Mouse (Mus musculus): ENCODE results near the gene Rgs9bp. TPM values are rescaled to one million over a fixed set of nuclear protein-coding genes. Genes with fewer than 3 reads are reported as not detected.

The Rgs9bp gene
- 0.04 and 0.14 TPM in 2 replicates for polyA plus RNA-seq (2016; fragmentation: Nextera tagmentation; extraction: Ambion mirVana)

DNA sequence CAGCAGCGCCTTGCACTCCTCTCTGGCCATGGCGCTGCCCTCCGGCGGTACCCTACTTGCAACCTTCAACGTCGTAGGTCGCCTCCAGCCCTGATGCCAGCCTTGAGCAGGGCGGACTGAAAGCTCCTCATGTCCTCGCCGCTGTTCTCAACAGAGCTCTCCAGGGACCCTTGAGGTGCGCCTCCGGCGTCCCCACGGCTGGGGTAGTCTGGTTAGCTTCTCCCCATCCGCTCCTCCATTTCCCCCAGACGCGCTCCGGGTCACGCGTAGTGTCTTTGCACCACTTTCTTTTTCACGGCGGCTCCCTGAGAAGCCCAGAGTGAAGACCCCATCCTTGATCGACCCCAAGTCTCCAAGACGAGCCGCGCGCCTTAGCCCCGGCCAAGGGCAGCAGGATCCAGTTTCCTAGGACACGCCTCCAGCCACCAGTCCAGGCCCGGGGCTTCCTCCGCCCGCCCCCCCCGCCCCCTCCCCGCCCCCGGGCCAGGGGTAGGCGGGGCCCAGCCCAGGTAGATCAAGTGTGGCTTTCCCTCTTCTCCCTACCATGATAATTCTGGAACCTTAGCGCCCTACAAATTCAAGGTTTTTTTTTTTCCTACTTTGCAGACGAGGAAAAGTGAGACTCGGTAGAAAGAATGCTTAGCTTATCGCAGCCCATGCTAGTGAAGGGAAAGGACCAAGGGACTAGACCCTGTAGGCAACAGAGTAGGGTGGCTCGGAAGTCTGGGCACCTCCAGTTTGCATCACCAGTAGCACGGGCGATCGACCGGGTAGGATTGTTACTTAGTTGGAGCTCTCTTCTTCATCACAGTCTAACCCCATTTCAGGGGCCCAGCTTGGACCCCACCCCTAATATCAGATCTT, at the start of gene Rgs9bp:
Gene Rgs9bp, minus strand, starts transcription at position 392 of the 864 bp plus-strand sequence.
- H3K4me3 ChIP-seq (replicated peaks): peak within 1 kb of the TSS; percentile 72
- peak within 1 kb of the TSS; percentile 99 for H3K4me2 ChIP-seq
- H3K9me3 ChIP-seq: no peaks in the 10 kb centered on the region
- H3K4me1 ChIP-seq: peaks cover 26% of the 10 kb centered on the region
- H3K27ac ChIP-seq: peak within 1 kb of the TSS; percentile 70; the same call in 1 of the 2 replicates
- peaks cover 41% of the 10 kb centered on the region for H3K27me3 ChIP-seq
- H3K9ac ChIP-seq: peak within 1 kb of the TSS; percentile 75
- ATAC-seq (ENCODE audit: low FRiP score): peak; percentile 61
- H3K36me3 ChIP-seq (replicated peaks): no peaks in the 10 kb centered on the region
- 1% methylated on average over 45 of the region's 45 CpGs for WGBS

- Histone ChIP-seq H3K36me3 (replicated peaks) (peaks cover 58% of the 10 kb centered on the region), H3K27me3 (no peaks in the 10 kb centered on the region), H3K9ac (no peak overlapping the region), H3K9me3 (no peaks in the 10 kb centered on the region), H3K4me1 (no peaks in the 10 kb centered on the region), H3K4me2 (no peak overlapping the region), H3K27ac (no peak overlapping the region), H3K4me3 (replicated peaks) (no peak overlapping the region)
- ATAC-seq (ENCODE audit: low FRiP score): no peak
- WGBS: 72% methylated on average over 5 of the region's 5 CpGs
These were observed 43.1 kb upstream of the Rgs9bp start for GRCm38 (mm10) chr7:35628496-35628895.

DNA sequence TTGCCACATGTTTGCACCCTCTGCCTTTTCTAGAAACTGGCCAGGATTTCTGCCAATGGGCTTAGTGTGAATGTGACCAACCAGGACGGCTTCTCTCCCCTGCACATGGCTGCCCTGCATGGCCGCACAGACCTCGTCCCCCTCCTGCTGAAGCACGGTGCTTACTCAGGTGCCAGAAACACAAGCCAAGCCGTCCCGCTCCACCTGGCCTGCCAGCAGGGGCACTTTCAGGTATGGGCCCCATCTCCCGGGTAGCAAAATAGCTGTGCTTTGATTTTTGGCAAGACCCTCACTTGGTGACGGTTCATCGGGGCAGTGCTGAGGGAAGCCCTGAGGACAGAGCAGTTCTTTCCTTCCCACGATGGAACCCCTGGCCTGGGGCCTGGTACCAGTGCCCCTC, 42.0 kb upstream of the Rgs9bp start:
- Histone ChIP-seq H3K9me3 (no peaks in the 10 kb centered on the region), H3K27me3 (no peaks in the 10 kb centered on the region), H3K4me3 (replicated peaks) (no peak overlapping the region), H3K4me1 (no peaks in the 10 kb centered on the region), H3K4me2 (no peak overlapping the region), H3K27ac (no peak overlapping the region), H3K9ac (no peak overlapping the region), H3K36me3 (replicated peaks) (peaks cover 67% of the 10 kb centered on the region)
- ATAC-seq (ENCODE audit: low FRiP score): no peak
- 98% methylated on average over 10 of the region's 10 CpGs for WGBS

- Histone ChIP-seq H3K9me3 (no peaks in the 10 kb centered on the region), H3K27ac (no peak overlapping the region), H3K9ac (no peak overlapping the region), H3K4me3 (replicated peaks) (no peak overlapping the region), H3K4me1 (no peaks in the 10 kb centered on the region), H3K27me3 (no peaks in the 10 kb centered on the region), H3K4me2 (no peak overlapping the region), H3K36me3 (replicated peaks) (peaks cover 65% of the 10 kb centered on the region)
- no peak for ATAC-seq (ENCODE audit: low FRiP score)
- WGBS: 95% methylated on average over 5 of the region's 5 CpGs
These were observed 40.7 kb upstream of the Rgs9bp start for GRCm38 (mm10) chr7:35626038-35626437.

DNA sequence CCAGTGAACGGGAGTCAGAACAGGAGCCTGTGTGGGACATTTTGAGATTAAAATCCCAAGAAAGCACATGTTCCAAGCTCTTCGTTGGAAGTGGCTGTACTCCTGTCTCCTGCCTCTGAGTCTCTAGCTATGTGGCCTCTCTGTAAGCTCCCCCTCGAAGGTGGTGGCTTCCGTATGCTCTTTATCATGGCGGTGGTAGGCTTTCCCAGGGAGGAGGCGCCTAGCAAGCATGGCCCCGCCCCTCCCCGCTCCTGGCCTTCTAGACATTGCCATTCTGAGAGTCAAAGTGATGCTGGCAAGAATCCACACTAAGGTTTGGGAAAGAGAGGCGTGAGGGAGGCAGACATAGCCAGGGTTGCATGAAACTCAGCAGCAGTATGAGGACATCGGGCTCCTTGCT, 37.2 kb upstream of the Rgs9bp start:
- H3K36me3 ChIP-seq (replicated peaks): peaks cover 53% of the 10 kb centered on the region
- H3K4me1 ChIP-seq: no peaks in the 10 kb centered on the region
- no peaks in the 10 kb centered on the region for H3K27me3 ChIP-seq
- no peaks in the 10 kb centered on the region for H3K9me3 ChIP-seq
- H3K27ac ChIP-seq: no peak overlapping the region
- H3K4me3 ChIP-seq (replicated peaks): no peak overlapping the region
- no peak overlapping the region for H3K4me2 ChIP-seq
- H3K9ac ChIP-seq: no peak overlapping the region
- 95% methylated on average over 10 of the region's 10 CpGs for WGBS
- ATAC-seq (ENCODE audit: low FRiP score): no peak

DNA sequence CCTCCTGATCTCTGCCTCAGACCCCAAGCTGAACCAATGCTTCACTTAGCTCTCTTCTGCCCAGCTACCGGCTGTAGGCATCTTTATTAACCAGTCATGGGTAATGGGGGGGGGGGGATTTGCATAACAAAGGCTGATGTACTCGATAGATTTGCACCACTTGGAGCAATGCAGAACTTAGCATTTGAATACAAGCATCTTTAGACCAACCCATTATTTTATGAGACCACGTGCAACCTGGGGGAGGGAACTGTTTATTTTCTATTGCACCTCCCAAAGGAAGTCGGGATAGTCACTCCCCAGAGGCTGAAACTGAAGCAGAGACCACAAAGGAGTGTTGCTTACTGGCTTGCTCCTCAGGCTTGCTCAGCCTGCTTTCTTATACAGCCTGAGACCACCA, 32.1 kb upstream of the Rgs9bp start:
- Histone ChIP-seq H3K27ac (no peak overlapping the region), H3K9me3 (no peaks in the 10 kb centered on the region), H3K4me2 (no peak overlapping the region), H3K27me3 (no peaks in the 10 kb centered on the region), H3K4me1 (peaks cover 3% of the 10 kb centered on the region; the same call in 1 of the 2 replicates), H3K4me3 (replicated peaks) (no peak overlapping the region), H3K9ac (no peak overlapping the region), H3K36me3 (replicated peaks) (peaks cover 66% of the 10 kb centered on the region)
- ATAC-seq (ENCODE audit: low FRiP score): 0 out of 2 replicates have a peak, but pooled peaks have one; percentile 9
- 41% methylated on average over 4 of the region's 4 CpGs for WGBS

DNA sequence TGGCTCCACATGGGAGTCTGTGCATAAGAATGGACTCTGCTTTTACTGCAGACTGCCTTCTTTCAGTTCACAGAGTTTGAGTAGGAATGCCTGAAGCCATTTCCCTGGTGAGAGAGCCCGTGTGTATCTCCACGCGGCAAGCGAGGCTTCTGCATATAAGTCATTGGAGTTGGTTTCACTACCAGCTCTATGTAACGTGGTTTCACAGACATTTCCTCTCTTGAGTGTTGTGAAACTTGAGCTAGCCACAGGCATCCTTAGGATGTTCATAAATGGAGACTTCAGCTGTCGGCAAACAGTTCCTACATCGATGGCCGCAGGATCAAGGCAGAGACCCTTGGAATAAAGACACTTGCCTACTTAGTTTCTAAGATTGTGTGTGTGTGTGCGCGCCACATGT, 23.9 kb upstream of the Rgs9bp start:
- Histone ChIP-seq H3K9me3 (no peaks in the 10 kb centered on the region), H3K27me3 (no peaks in the 10 kb centered on the region), H3K36me3 (replicated peaks) (peaks cover 67% of the 10 kb centered on the region), H3K9ac (no peak overlapping the region), H3K27ac (no peak overlapping the region), H3K4me2 (no peak overlapping the region), H3K4me1 (no peaks in the 10 kb centered on the region), H3K4me3 (replicated peaks) (no peak overlapping the region)
- WGBS: 96% methylated on average over 10 of the region's 10 CpGs
- no peak for ATAC-seq (ENCODE audit: low FRiP score)

GRCm38 (mm10) chr7:35606816-35607215, 21.4 kb upstream of the Rgs9bp start:
- WGBS: 93% methylated on average over 10 of the region's 10 CpGs
- Histone ChIP-seq H3K4me1 (no peaks in the 10 kb centered on the region), H3K9me3 (no peaks in the 10 kb centered on the region), H3K4me3 (replicated peaks) (no peak overlapping the region), H3K27me3 (no peaks in the 10 kb centered on the region), H3K36me3 (replicated peaks) (peaks cover 62% of the 10 kb centered on the region), H3K4me2 (no peak overlapping the region), H3K27ac (no peak overlapping the region), H3K9ac (no peak overlapping the region)
- ATAC-seq (ENCODE audit: low FRiP score): no peak

DNA sequence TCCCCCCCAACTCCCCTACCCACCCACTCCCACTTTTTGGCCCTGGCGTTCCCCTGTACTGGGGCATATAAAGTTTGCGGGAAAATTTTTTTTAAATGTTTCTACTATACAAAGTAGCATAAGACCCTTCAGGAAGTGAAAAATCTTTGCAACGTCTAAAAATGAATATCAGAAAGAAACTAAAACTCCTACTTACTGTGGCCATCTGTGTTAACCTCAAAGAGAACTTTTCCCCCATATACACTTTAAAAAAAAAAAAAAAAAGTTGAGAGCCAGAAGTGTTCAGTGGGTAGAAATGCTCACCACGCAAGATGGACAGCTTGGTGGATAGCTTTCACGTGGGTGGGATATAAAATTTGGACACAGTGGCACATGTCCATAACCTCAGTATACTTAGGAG, 17.4 kb upstream of the Rgs9bp start:
- WGBS: 96% methylated on average over 5 of the region's 5 CpGs
- no peak for ATAC-seq (ENCODE audit: low FRiP score)
- no peaks in the 10 kb centered on the region for H3K4me1 ChIP-seq
- H3K27ac ChIP-seq: no peak overlapping the region
- no peaks in the 10 kb centered on the region for H3K9me3 ChIP-seq
- peaks cover 30% of the 10 kb centered on the region for H3K36me3 ChIP-seq (replicated peaks)
- H3K9ac ChIP-seq: no peak overlapping the region
- H3K4me3 ChIP-seq (replicated peaks): no peak overlapping the region
- H3K4me2 ChIP-seq: no peak overlapping the region
- H3K27me3 ChIP-seq: no peaks in the 10 kb centered on the region

DNA sequence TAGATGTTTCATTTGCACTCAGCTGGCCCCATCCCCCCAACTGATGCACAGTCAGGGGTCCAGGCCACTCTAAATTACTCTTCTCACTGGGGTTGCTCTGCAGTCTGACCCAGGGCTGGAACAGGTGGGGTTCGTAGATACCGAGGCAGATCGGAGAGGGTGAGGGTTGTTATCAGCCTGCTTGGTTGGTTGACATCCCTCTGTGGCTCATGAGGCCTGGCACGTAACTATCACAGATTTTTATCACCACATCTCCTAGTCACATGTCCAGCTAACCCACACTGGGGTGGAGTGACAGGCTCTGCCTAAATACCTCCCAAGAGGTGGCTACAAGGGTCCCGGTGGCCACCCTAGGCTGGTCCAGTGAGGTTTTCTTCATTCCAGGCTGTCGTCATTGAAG, 15.7 kb upstream of the Rgs9bp start:
- H3K27ac ChIP-seq: no peak overlapping the region
- no peak for ATAC-seq (ENCODE audit: low FRiP score)
- peaks cover 21% of the 10 kb centered on the region for H3K36me3 ChIP-seq (replicated peaks)
- H3K27me3 ChIP-seq: no peaks in the 10 kb centered on the region
- no peak overlapping the region for H3K4me3 ChIP-seq (replicated peaks)
- H3K4me2 ChIP-seq: no peak overlapping the region
- 97% methylated on average over 6 of the region's 6 CpGs for WGBS
- H3K4me1 ChIP-seq: no peaks in the 10 kb centered on the region
- no peaks in the 10 kb centered on the region for H3K9me3 ChIP-seq
- no peak overlapping the region for H3K9ac ChIP-seq

DNA sequence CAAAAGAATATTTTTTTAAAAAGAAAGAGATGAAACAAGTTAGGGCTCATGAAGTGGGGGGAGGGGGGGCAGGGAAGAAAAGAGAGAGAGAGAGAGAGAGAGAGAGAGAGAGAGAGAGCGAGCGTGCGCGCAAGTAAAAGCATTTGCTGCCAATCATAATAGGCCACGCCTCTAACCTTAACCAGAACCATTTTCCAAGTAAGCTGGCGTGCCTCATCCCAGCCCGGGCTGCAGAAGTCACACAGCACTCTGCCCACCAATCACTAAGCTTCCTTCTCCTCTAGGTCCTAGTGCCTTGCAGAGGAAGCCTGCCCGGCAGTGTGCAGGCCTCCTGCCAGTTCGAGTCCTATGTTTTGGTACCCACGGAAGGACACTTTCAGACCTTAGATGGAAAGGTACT, 14.6 kb upstream of the Rgs9bp start:
- Histone ChIP-seq H3K4me2 (no peak overlapping the region), H3K27ac (no peak overlapping the region), H3K4me1 (no peaks in the 10 kb centered on the region), H3K9ac (no peak overlapping the region), H3K4me3 (replicated peaks) (no peak overlapping the region), H3K9me3 (no peaks in the 10 kb centered on the region), H3K27me3 (no peaks in the 10 kb centered on the region), H3K36me3 (replicated peaks) (peaks cover 19% of the 10 kb centered on the region)
- 92% methylated on average over 10 of the region's 10 CpGs for WGBS
- no peak for ATAC-seq (ENCODE audit: low FRiP score)

GRCm38 (mm10) chr7:35599492-35599891, 14.1 kb upstream of the Rgs9bp start:
- Histone ChIP-seq H3K27me3 (no peaks in the 10 kb centered on the region), H3K4me2 (no peak overlapping the region), H3K9ac (no peak overlapping the region), H3K4me1 (no peaks in the 10 kb centered on the region), H3K9me3 (no peaks in the 10 kb centered on the region), H3K36me3 (replicated peaks) (peaks cover 20% of the 10 kb centered on the region), H3K27ac (no peak overlapping the region), H3K4me3 (replicated peaks) (no peak overlapping the region)
- ATAC-seq (ENCODE audit: low FRiP score): no peak
- 94% methylated on average over 9 of the region's 9 CpGs for WGBS

DNA sequence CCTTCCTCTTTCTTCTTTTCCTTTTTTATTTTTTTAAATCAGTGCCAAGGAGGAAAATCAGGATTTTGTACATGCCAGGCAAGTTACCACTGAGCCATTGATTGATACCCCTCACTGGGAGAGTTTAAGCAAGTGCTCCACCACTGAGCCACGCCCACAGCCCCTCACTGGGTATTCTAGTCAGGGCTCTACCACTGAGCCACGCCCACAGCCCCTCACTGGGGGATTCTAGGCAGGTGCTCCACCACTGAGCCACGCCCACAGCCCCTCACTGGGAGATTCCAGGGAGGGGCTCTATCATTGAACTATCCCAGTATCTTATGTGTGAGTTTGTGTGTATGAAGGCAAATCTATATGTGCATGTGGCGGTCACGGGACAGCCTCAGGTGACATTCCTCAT, 8.9 kb upstream of the Rgs9bp start:
- Histone ChIP-seq H3K27ac (no peak overlapping the region), H3K4me1 (no peaks in the 10 kb centered on the region), H3K4me3 (replicated peaks) (no peak overlapping the region), H3K4me2 (no peak overlapping the region), H3K36me3 (replicated peaks) (peaks cover 27% of the 10 kb centered on the region), H3K9ac (no peak overlapping the region), H3K27me3 (no peaks in the 10 kb centered on the region), H3K9me3 (no peaks in the 10 kb centered on the region)
- 93% methylated on average over 5 of the region's 5 CpGs for WGBS
- ATAC-seq (ENCODE audit: low FRiP score): no peak

Measured in forebrain, embryonic 12.5 days (tissue).